Mouse (Mus musculus): Measurements from ENCODE around the gene BC025446. TPM values are rescaled to one million over a fixed set of nuclear protein-coding genes. Genes with fewer than 3 reads are reported as not detected.

BC025446 gene
- polyA plus RNA-seq, 1 experiment from 2014 or later = 24.7 TPM

GRCm38 (mm10) chr15:75266626-75267025 is 50.5 kb downstream of the BC025446 start:
- H3K4me1 ChIP-seq (ENCODE audit: insufficient read depth) = no peaks in the 10 kb centered on the region
- H3K4me2 ChIP-seq (ENCODE audit: low read depth, low read length) = no peak overlapping the region
- DNase-seq = no peak
- no peaks in the 10 kb centered on the region for H3K36me3 ChIP-seq (replicated peaks; ENCODE audit: insufficient read depth, low read length)
- H3K9me3 ChIP-seq (ENCODE audit: low read length) = no peaks in the 10 kb centered on the region
- WGBS (ENCODE audit: insufficient replicate concordance) = 56% methylated on average over 1 of the region's 1 CpGs
- no peak overlapping the region for H3K27ac ChIP-seq (ENCODE audit: low read depth)
- H3K27me3 ChIP-seq (ENCODE audit: insufficient read depth, low read length) = no peaks in the 10 kb centered on the region
- no peak overlapping the region for H3K9ac ChIP-seq (replicated peaks)
- no peak overlapping the region for H3K4me3 ChIP-seq (ENCODE audit: low read depth, low read length)
- no peak for ATAC-seq
- no peak for TF ChIP-seq EP300 (IDR thresholded peaks at IDR 0.05; ENCODE audit: low read depth)
- TF ChIP-seq CTCF (IDR thresholded peaks at IDR 0.05; ENCODE audit: low read depth) = no peak

- no peak for TF ChIP-seq EP300 (IDR thresholded peaks at IDR 0.05; ENCODE audit: low read depth)
- TF ChIP-seq CTCF (IDR thresholded peaks at IDR 0.05; ENCODE audit: low read depth) = no peak
- Histone ChIP-seq H3K27ac (ENCODE audit: low read depth) (no peak within 1 kb of the TSS), H3K9ac (replicated peaks) (no peak within 1 kb of the TSS), H3K4me3 (ENCODE audit: low read depth, low read length) (no peak within 1 kb of the TSS), H3K36me3 (replicated peaks; ENCODE audit: insufficient read depth, low read length) (no peaks in the 10 kb centered on the region), H3K9me3 (ENCODE audit: low read length) (no peaks in the 10 kb centered on the region), H3K27me3 (ENCODE audit: insufficient read depth, low read length) (no peaks in the 10 kb centered on the region), H3K4me2 (ENCODE audit: low read depth, low read length) (no peak within 1 kb of the TSS), H3K4me1 (ENCODE audit: insufficient read depth) (no peaks in the 10 kb centered on the region)
- ATAC-seq (no peak), DNase-seq (no peak)
Measured at GRCm38 (mm10) chr15:75268121-75268520, 51.9 kb downstream of the BC025446 start, which contains the start of gene Ly6f. Gene Ly6f, plus strand, starts transcription at chr15:75268421.

DNA sequence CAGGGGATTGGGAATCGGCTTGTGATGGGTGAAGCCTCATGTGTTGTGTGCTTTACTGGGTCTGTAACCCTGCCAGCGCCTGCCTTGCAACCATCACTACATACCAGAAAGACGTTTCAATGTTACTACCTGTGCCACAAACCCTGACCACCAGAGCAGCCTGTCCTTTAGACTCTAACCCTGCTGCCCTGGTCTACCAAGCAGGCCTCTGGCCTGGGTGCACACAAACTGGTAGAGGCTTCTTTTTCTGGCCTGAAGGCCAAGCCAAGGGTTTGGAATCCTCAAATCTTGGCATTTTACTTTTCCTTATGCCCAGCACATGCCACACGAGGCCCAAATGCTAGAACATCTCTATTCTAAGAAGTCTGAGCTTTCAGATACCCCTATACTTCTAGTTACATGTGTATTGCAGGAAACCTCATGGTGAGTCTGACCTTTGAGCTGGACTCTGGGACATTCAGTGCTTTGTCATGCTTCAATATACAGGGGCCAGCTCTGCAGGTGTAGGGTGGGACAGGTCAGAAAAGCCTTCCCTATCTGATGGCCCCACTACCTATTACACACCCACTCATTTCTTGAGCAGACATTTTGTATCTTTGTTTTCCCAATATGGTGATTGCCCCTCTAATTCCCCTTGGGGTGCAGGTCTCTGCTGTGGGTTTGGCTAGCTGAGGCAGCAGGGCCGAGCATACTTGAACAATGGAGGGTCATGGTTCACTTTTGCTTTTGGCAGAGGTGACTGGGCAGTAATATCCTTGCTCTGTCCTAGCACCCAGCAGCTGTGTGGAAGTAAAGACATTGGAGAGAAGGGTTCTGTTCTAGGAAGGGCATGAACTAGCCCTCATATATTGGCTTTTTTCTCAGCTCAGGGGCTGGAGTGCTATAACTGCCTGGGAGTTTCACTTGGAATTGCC is 53.0 kb downstream of the BC025446 start:
- H3K9me3 ChIP-seq (ENCODE audit: low read length) = no peaks in the 10 kb centered on the region
- H3K4me2 ChIP-seq (ENCODE audit: low read depth, low read length) = no peak overlapping the region
- no peaks in the 10 kb centered on the region for H3K4me1 ChIP-seq (ENCODE audit: insufficient read depth)
- no peak for DNase-seq
- TF ChIP-seq EP300 (IDR thresholded peaks at IDR 0.05; ENCODE audit: low read depth) (no peak), CTCF (IDR thresholded peaks at IDR 0.05; ENCODE audit: low read depth) (no peak)
- H3K27me3 ChIP-seq (ENCODE audit: insufficient read depth, low read length) = no peaks in the 10 kb centered on the region
- WGBS (ENCODE audit: insufficient replicate concordance) = 65% methylated on average over 5 of the region's 5 CpGs
- H3K36me3 ChIP-seq (replicated peaks; ENCODE audit: insufficient read depth, low read length) = no peaks in the 10 kb centered on the region
- H3K27ac ChIP-seq (ENCODE audit: low read depth) = no peak overlapping the region
- ATAC-seq = no peak
- H3K4me3 ChIP-seq (ENCODE audit: low read depth, low read length) = no peak overlapping the region
- H3K9ac ChIP-seq (replicated peaks) = no peak overlapping the region

- TF ChIP-seq EP300 (IDR thresholded peaks at IDR 0.05; ENCODE audit: low read depth) (no peak), CTCF (IDR thresholded peaks at IDR 0.05; ENCODE audit: low read depth) (no peak)
- H3K27me3 ChIP-seq (ENCODE audit: insufficient read depth, low read length) = no peaks in the 10 kb centered on the region
- H3K27ac ChIP-seq (ENCODE audit: low read depth) = no peak overlapping the region
- no peaks in the 10 kb centered on the region for H3K36me3 ChIP-seq (replicated peaks; ENCODE audit: insufficient read depth, low read length)
- H3K4me2 ChIP-seq (ENCODE audit: low read depth, low read length) = no peak overlapping the region
- ATAC-seq (no peak), DNase-seq (no peak)
- no peaks in the 10 kb centered on the region for H3K9me3 ChIP-seq (ENCODE audit: low read length)
- H3K9ac ChIP-seq (replicated peaks) = no peak overlapping the region
- H3K4me1 ChIP-seq (ENCODE audit: insufficient read depth) = peaks cover 4% of the 10 kb centered on the region; the same call in 1 of the 2 replicates
- H3K4me3 ChIP-seq (ENCODE audit: low read depth, low read length) = no peak overlapping the region
Measured at GRCm38 (mm10) chr15:75270169-75270568, 54.0 kb downstream of the BC025446 start.

DNA sequence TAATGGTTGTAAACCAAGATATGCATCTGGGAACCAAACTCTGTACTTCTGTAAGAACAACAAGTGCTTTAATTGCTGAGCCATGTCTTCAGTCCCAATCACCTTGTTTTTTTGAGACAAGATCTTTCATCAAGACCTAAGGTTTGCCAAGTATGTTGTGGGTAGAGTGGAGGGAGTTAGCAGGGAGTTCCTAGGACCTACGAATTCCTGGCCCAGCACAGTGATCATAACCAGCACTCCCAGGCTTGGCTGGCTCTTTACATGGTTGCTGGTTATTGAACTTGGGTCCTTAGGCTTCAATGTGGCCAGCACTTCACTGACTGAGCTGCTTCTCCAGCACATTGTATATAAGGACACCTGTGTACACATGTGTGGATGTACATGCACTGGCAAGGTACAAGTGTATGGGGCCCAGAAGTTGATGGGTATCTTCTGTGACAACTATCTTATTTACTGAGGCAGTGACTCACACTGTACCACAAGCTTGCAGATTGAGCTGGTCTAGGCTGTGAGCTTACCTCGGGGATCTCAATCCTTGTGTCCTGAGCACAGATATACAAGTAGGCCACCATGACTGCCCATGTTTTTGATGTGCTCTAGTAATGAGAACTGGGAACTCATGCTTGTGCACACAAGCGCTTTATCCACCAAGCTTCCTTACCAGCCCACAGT is 54.7 kb downstream of the BC025446 start:
- Histone ChIP-seq H3K4me2 (ENCODE audit: low read depth, low read length) (no peak overlapping the region), H3K36me3 (replicated peaks; ENCODE audit: insufficient read depth, low read length) (no peaks in the 10 kb centered on the region), H3K4me1 (ENCODE audit: insufficient read depth) (peaks cover 4% of the 10 kb centered on the region; the same call in 1 of the 2 replicates), H3K9me3 (ENCODE audit: low read length) (no peaks in the 10 kb centered on the region), H3K27ac (ENCODE audit: low read depth) (no peak overlapping the region), H3K4me3 (ENCODE audit: low read depth, low read length) (no peak overlapping the region), H3K9ac (replicated peaks) (no peak overlapping the region), H3K27me3 (ENCODE audit: insufficient read depth, low read length) (no peaks in the 10 kb centered on the region)
- ATAC-seq = no peak
- WGBS (ENCODE audit: insufficient replicate concordance) = 77% methylated on average over 3 of the region's 3 CpGs
- no peak for DNase-seq
- no peak for TF ChIP-seq CTCF (IDR thresholded peaks at IDR 0.05; ENCODE audit: low read depth)
- no peak for TF ChIP-seq EP300 (IDR thresholded peaks at IDR 0.05; ENCODE audit: low read depth)

DNA sequence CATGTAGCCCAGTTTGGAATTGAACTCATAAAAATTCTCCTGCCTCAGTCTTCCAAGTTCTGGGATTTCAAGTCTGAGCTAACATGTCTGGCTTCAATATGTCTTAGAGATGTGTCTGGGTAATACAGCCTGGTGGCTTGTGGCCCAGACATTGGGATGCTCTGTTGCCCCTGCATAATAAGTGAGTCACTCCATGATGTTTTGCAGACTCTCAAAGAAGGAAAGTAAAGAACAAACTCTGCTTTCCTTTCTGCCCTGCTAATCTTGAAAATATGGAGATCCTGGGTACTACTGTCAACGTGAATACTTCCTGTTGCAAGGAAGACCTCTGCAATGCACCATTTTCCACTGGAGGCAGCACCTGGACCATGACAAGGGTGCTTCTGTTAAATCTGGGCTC is 55.2 kb downstream of the BC025446 start:
- ATAC-seq = no peak
- H3K4me1 ChIP-seq (ENCODE audit: insufficient read depth) = peaks cover 4% of the 10 kb centered on the region; the same call in 1 of the 2 replicates
- no peak overlapping the region for H3K27ac ChIP-seq (ENCODE audit: low read depth)
- no peak overlapping the region for H3K4me3 ChIP-seq (ENCODE audit: low read depth, low read length)
- H3K27me3 ChIP-seq (ENCODE audit: insufficient read depth, low read length) = no peaks in the 10 kb centered on the region
- no peak overlapping the region for H3K4me2 ChIP-seq (ENCODE audit: low read depth, low read length)
- WGBS (ENCODE audit: insufficient replicate concordance) = 46% methylated on average over 1 of the region's 1 CpGs
- no peaks in the 10 kb centered on the region for H3K9me3 ChIP-seq (ENCODE audit: low read length)
- TF ChIP-seq EP300 (IDR thresholded peaks at IDR 0.05; ENCODE audit: low read depth) (no peak), CTCF (IDR thresholded peaks at IDR 0.05; ENCODE audit: low read depth) (no peak)
- no peaks in the 10 kb centered on the region for H3K36me3 ChIP-seq (replicated peaks; ENCODE audit: insufficient read depth, low read length)
- no peak overlapping the region for H3K9ac ChIP-seq (replicated peaks)
- no peak for DNase-seq

All from liver, postnatal 0 days (tissue).